Mouse (Mus musculus) thymus, postnatal 14 days (tissue): ENCODE measurements around the gene Slc29a2.

Experiments used
- DNase-seq: peaks from one replicate; pipeline ENCODE4 v3.0.0; 2021

The Slc29a2 gene

GRCm38 (mm10) chr19:5036577-5036976 is 12.9 kb downstream of the Slc29a2 start:
- no peak for DNase-seq

GRCm38 (mm10) chr19:5037678-5038571 is 14.3 kb downstream of the Slc29a2 start:
- DNase-seq = peak; percentile 61

- peak; percentile 91 for DNase-seq
Measured at GRCm38 (mm10) chr19:5038709-5039156, 15.1 kb downstream of the Slc29a2 start, which contains the start of the genes B4gat1 and AC124502.3. TSS of gene B4gat1 (plus strand) at chr19:5038826. TSS of gene AC124502.3 (plus strand) at chr19:5038891.

- peak; percentile 19 for DNase-seq
Measured at GRCm38 (mm10) chr19:5039301-5040114, 15.8 kb downstream of the Slc29a2 start.

- DNase-seq = peak; percentile 87
Measured at GRCm38 (mm10) chr19:5040862-5041523, 17.3 kb downstream of the Slc29a2 start, which contains the start of gene Brms1. TSS of gene Brms1 (plus strand) at chr19:5041354.

- DNase-seq = no peak
Measured at GRCm38 (mm10) chr19:5041588-5041987, 17.9 kb downstream of the Slc29a2 start.

- no peak for DNase-seq
Measured at GRCm38 (mm10) chr19:5045531-5045930, 21.9 kb downstream of the Slc29a2 start.

- DNase-seq = no peak
Measured at GRCm38 (mm10) chr19:5048138-5049056, 24.7 kb downstream of the Slc29a2 start.

- DNase-seq = no peak
Measured at GRCm38 (mm10) chr19:5049325-5049724, 25.7 kb downstream of the Slc29a2 start.

- DNase-seq = no peak
Measured at GRCm38 (mm10) chr19:5050047-5050905, 26.6 kb downstream of the Slc29a2 start, which contains the start of gene Rin1. TSS of gene Rin1 (plus strand) at chr19:5050481.

GRCm38 (mm10) chr19:5051031-5051430 is 27.4 kb downstream of the Slc29a2 start:
- DNase-seq = no peak

- DNase-seq = no peak
Measured at GRCm38 (mm10) chr19:5051515-5051914, 27.9 kb downstream of the Slc29a2 start.

- DNase-seq = no peak
Measured at GRCm38 (mm10) chr19:5052166-5052822, 28.6 kb downstream of the Slc29a2 start.

- no peak for DNase-seq
Measured at GRCm38 (mm10) chr19:5052853-5053252, 29.2 kb downstream of the Slc29a2 start.

GRCm38 (mm10) chr19:5053909-5054308 is 30.2 kb downstream of the Slc29a2 start:
- DNase-seq = peak; percentile 62

GRCm38 (mm10) chr19:5056251-5056650 is 32.6 kb downstream of the Slc29a2 start:
- peak; percentile 52 for DNase-seq

- no peak for DNase-seq
Measured at GRCm38 (mm10) chr19:5057876-5058775, 34.5 kb downstream of the Slc29a2 start.

GRCm38 (mm10) chr19:5058801-5059771 is 35.4 kb downstream of the Slc29a2 start:
- DNase-seq = no peak
